Mouse (Mus musculus) lung, adult 2 months (tissue): ENCODE results near the gene 1110008L16Rik.

ENCODE experiments used
- CTCF ChIP-seq: fragments of 200-500 bp; IDR thresholded peaks from 2 replicates; pipeline ENCODE4 v1.5.1; 2011; ENCODE audit warnings: mild to moderate bottlenecking, low read length, control low read depth; ENCODE audit not compliant: insufficient read depth
- POLR2A ChIP-seq: fragments of 200-500 bp; IDR thresholded peaks from 2 replicates; pipeline ENCODE4 v1.6.1; 2011; ENCODE audit warnings: low read depth, mild to moderate bottlenecking, control low read depth, low read length, borderline replicate concordance; ENCODE audit errors: extremely low read depth

DNA sequence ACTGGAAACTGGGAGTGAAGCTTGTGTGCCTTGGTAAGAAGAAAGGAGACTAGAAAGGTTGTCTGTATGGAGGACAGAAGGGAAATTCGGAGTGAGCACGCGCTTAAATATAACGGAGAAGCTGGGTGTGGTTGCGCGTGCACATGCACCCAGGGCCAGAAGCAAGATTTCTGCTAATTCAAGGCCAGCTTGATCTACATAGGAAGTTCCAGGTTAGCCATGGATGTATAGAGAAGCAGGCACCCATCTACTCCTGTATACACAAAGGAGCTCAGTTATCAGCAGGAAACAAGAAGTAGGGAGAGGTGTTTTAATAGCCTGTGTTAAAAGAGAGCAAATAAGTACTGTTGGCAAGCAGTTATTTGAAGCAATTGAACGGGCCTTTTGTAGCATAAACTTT is 26.3 kb downstream of the 1110008L16Rik start:
- TF ChIP-seq CTCF (no peak), POLR2A (no peak)
